Mouse (Mus musculus): ENCODE data around the gene Alox8.

DNA sequence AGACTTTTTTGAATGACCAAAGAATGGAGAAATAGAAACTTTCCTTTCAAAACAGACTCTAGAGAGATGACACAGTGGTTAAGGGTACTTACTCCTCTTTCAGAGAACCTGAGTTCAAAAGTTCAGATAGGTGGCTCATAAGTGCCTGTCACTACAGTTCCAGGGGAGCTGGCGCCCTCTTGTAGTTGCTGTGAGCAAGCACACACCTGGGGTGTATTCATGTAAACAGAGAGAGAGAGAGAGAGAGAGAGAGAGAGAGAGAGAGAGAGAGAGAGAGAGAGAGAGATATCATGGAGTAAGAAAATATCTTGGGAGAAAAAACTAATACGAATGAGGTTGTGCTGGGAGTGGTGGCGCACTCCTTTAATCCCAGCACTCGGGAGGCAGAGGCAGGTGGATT lies 17.5 kb downstream of the Alox8 start:
- TF ChIP-seq CTCF (IDR thresholded peaks at IDR 0.05; ENCODE audit: insufficient read depth, low read length) (no peak), POLR2A (IDR thresholded peaks at IDR 0.05; ENCODE audit: borderline replicate concordance, extremely low read depth, low read depth, low read length) (no peak)

Data from lung, adult 2 months (tissue).